Mouse (Mus musculus) adrenal gland, postnatal 4 days (tissue): ENCODE measurements around the gene Pcnx3. TPM values are rescaled to one million over a fixed set of nuclear protein-coding genes. Genes with fewer than 3 reads are reported as not detected.
A peak's percentile ranks its signal among the peaks of the same experiment; 100 is the strongest.

Source experiments
- DNase-seq, 2 experiments: peaks; one replicate each; pipeline ENCODE4 v3.0.0; 2021 to 2022; ENCODE audit warnings: low spot score in 2 of 2, mixed read lengths in 2 of 2
- microRNA-seq: library from miRNA; unstranded; fragments of <30 nt; microRNA quantifications from one replicate; pipeline ENCODE4 v1.2.0, GENCODE M21; 2021
- total RNA-seq, 2 experiments: library from RNA; stranded (reverse); gene quantifications; 2 replicates each; pipeline ENCODE4 v1.2.3; 2021

Gene Pcnx3
- total RNA-seq, 2 experiments from 2014 or later, result 117 to 123 TPM

DNA sequence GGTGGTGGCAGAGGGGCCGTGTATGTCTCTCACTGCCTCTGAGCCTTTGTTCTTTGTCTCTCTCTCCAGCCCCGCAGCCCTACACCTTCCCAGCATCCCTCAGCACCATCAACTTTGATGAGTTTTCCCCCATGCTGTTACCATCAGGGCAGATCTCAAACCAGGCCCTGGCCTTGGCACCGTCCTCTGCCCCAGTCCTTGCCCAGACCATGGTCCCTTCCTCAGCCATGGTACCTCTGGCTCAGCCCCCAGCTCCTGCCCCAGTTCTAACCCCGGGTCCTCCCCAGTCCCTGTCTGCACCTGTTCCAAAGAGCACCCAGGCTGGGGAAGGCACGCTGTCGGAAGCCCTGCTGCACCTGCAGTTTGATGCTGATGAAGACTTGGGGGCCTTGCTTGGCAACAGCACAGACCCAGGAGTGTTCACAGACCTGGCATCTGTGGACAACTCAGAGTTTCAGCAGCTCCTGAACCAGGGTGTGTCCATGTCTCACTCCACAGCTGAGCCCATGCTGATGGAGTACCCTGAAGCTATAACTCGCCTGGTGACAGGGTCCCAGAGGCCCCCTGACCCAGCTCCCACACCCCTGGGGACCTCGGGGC, 41.9 kb downstream of the Pcnx3 start:
- no peak for DNase-seq

DNA sequence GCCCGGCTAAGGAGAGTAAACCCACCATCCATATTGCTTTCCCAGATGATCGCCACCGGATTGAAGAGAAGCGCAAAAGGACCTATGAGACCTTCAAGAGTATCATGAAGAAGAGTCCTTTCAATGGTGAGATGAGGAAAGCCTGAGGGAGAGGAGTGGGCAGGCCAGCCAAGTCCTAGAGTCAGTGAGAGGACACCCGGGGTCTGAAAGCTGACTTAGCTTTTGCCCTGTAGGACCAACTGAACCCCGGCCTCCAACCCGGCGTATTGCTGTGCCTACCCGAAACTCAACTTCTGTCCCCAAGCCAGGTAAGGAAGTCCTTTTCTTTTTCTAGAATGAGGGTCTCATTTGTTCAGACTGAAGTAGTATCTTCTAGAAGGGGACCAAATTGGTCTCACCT, 43.4 kb downstream of the Pcnx3 start:
- DNase-seq, result no peak

DNA sequence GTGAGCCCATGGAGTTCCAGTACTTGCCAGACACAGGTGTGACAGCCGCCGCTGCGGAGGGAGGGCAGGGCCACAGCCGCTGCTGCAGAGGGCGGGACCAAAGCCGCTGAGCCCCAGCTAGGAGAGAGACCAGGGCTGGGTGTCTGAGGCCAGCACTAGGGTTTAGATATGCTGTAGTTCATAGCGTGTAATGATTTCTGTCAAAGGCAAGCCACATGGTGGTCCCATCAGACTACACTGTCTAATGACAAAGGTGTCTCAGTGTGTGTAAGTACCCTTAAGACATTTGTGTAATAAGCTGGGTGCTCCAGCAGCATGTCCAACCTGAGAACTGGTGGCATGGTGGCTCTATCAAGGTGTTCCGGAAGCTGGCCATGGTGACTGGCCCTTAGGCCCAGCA, 47.1 kb downstream of the Pcnx3 start:
- DNase-seq, result no peak

DNA sequence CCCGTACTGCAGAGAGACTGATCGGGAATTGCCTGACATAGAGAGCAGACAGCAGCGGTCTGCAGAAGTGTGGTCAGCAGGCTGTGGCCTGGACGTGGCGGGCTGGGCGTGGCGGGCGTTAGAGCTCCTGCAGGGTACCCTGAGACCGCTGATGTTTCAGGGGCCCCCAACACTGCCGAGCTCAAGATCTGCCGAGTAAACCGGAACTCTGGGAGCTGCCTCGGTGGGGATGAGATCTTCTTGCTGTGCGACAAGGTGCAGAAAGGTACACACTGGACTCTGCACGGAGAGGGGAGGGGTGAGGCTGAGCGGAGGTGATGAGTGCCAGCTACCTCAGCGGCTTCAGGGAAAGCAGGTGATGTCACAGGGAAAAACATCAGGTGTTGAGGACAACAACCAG, 47.7 kb downstream of the Pcnx3 start:
- no peak for DNase-seq

DNA sequence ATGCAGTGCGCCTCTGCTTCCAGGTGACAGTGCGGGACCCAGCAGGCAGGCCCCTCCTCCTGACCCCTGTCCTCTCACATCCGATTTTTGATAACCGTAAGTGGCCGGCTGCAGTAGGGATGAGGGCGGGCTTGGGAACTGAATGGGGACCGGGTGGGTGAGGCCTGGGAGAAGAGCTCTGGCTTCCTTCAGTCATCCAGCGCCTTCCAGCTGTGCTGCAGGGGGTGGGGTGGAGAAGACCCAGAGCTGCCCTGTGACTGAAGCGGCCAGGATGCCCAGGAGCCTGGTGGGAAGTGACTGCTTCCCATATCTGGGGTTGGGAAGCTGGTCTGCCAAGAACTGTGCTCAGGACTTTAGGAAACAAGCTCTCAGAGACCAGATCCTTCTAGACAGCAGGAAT, 48.4 kb downstream of the Pcnx3 start:
- DNase-seq, result no peak

DNA sequence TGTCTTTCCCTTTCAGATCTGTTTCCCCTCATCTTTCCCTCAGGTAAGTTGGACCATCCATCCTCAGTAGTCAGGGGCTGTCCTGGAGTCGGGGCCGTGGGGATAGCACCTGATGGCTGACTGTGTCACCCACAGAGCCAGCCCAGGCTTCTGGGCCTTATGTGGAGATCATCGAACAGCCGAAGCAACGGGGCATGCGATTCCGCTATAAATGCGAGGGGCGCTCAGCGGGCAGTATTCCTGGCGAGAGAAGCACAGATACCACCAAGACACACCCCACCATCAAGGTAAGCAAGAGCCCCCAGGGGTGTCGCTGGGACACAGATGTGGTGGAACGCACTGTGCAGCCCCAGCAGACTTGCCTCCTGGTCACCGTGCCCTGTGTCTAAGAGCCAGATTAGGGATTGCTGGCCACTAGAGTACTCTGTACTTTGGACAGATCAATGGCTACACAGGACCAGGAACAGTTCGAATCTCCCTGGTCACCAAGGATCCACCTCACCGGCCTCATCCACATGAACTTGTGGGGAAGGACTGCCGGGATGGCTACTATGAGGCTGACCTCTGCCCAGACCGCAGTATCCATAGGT, 50.2 kb downstream of the Pcnx3 start:
- no peak for DNase-seq

DNA sequence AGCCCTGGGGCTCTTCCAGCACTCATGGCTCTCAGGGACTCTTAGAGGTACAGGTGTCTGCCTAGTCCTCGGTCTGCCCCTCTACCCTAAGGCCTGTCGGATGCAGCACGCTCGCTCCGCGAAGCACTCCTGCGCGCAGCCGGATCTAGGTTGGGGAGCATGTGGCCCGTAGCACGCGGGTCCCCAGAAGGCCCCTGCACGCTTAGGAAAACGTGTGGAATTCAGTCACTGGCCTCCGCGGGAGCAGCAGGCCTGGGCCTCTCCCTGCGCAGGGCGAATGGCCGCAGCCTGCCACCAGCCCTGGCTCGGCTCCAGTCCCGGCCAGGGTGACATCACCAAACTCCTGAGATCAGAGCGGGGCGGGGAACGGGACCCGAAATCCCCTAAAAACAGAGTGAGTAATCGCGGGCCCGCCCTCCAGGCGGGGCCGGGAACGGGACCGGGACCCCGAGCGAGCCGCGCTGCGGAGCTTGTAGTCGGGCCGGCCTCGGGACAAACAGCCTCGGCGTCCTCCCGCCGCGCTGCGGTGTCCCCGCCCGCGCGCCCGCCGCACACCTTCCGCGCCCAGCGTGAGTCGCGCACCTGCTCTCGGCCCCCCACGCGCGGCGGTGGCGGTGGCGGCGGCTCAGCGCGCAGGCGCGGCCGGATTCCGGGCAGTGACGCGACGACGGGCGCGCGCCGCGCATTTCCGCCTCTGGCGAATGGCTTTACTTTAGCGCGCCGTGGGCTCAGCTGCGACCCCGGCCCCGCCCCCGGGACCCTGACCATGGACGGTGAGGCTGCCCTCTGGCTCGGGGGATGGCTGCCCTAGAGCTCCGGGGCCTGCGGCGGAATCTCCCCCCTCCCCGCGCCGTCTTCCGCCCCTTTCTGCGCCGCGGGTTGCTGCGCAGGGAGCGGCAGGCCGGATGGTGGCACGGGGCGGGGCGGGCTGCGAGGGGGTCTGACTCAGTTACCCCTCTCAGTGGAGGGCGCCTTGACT, 51.4 kb downstream of the Pcnx3 start, which contains the start of gene Rela:
TSS of gene Rela (plus strand) at position 415 of the 979 bp plus-strand sequence.
- peak; percentile 79 to 85 for DNase-seq

DNA sequence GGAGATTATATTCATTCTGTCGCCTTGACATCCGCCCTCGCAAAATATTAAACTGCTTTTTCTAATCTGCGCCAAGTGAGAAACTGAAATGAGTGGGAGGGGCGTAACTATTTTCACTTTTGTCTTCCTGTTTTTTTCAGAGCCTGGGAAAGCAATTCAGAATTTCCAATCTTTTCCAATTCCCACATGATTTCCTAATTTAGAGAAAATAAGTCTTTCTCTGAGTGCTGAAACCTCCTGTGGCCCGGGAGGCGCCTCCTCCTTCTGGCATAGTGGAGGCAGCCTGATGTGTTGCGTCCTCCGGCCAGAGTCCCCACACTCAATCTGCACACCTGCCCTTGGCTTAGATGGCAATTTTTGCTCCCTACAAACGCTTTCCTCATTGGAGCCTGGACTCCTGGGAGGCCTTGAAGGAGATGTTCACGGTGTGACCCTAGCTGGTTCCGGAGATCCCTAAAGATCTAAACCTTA, 52.1 kb downstream of the Pcnx3 start:
- no peak for DNase-seq

DNA sequence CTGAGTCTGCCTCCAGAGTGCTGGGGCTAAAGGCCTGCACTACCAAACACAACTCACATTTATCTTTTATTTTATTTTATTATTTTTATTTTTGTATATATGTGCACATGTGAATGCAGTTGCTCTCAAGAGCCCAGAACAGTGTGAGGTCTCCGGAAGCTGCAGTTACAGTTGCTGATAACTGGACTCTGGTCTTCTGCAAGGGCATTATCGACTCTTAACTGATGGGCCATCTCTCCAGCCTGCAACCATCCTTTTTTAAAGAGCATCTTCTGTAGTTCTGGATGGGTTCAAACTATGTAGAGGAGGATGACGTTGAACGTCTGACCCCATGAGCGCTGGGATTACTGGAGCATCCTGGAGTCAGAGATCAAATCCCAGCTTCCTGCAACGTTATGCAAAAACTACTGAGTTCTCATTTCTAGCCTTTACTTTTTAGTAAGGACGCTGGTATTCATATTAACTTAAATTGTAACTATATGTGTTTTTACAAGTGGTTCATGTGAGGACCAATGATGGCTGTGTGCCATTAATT, 52.6 kb downstream of the Pcnx3 start:
- DNase-seq, result no peak

DNA sequence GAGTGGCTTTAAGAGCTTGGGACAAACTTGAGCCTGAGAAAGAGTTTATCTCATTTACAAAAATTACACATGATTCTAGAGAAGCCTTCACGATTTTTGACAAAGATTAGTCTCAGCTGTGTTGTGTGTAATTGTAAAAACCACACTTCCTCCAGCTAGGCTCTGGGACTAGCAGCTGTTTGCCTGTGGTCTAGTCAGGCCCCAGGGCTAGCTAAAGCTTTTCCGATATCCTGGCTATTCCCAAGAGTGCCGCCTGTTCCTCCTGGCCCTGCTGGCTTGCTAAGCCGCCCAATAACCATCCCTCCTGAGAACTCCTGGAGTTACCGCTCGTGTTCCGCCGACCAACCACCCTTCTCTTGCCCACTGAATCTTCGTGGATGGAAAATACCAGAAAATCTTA, 56.6 kb downstream of the Pcnx3 start:
- no peak for DNase-seq

DNA sequence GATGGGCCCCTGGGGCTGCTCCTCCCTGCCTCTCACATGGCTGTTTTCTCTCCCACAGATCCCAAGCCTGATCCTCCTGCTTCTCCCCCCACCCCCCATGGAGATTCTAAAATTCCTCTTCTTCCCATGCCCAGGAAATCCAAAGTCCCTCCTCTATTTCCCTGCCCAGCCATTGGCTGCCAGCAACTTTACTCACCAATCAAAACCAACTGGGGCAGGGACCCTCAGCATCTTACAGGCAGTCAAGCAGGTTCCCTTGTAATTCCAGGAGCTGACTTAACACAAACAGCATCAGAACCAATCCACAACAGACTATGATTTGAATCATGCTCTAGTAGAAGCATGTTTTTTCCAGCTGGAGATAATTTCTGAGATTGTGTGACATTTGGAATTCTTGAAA, 58.8 kb downstream of the Pcnx3 start:
- DNase-seq, result no peak

DNA sequence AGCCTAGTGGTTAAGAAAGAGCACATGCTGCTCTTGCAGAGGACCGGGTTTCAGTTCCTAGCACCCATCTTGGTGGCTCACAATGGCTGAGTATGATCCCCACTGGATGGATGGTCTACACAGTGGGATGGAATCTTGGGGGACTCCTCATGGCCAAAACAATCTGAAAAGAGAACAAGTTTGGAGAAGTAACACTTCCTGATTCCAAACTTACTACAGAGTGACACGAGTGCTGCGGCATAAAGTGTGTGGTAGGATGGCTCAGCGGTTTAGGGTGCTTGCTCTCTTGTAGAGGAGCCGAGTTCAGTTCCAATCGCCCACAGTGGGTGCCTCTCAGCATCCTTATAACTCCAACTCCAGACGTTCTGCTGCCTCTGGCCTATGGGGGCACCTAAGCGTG, 63.4 kb downstream of the Pcnx3 start:
- no peak for DNase-seq

DNA sequence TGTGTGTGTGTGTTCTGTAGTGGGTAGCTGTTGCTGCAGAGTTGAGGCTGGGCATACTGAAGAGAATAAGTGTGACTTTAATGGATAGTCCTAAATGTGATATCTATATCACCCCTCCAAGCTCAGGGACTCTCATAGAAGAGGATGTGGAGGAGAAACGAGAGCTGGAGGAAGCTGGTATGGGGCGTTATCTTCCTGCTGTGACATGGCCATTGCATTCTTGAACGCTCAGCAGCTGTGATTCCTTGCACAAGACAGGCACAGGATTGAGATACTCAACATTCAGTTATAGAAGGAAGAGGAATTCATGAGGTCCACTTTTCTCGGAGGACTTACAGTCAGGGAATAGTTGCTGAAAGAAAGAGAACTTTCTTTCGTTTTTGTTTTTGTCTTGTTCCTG, 66.8 kb downstream of the Pcnx3 start:
- DNase-seq, result no peak

DNA sequence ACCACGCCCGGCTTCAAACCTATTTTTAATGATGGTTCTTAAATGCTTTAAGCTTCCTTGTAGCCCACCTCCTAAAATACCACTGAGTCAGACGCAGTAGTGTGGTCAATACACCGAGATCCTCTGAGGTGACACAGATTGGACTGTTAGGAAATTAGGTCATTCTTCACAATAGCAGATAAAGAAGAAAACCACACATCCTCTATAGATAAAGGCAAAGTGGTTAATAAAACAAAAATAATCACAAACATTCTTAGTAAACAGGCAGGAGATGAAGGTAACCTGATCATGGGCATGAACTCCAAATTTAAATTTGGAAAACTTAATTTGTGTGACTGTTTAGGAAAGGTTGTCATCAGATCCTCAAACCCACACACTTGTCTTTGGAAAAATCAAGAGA, 68.7 kb downstream of the Pcnx3 start:
- DNase-seq, result no peak

DNA sequence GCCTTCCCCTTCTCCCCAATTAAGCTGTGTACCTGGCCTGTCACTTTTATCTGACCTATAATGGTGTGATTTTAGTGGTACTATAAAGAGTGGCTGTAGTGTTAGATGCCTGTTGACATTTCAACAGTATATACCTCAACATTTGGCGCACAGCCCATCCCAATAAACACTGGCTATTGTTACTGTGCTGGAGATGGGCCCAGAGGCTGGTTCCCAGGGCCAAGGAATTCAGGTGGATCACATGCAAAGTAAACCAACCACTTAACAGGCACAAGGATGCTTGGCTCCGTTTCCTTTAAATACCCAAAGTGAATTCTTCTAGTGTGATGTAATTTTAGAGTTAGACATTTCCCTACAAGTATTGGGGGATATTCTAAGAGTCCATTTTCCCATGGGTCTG, 73.8 kb downstream of the Pcnx3 start:
- no peak for DNase-seq

Small RNAs within 50 kb of the gene (microRNA-seq; reads per million reads assigned to microRNA genes)
- not detected for gene Mir6987

Other genes with a start within 250 kb of the Pcnx3 start
- gene Fosl1, start 241.4 kb downstream of the Pcnx3 start, total RNA-seq, result under 1 TPM in 1 of 2 experiments, not detected in 1; 0.20 TPM
- gene Ccdc85b, start 231.0 kb downstream of the Pcnx3 start, total RNA-seq, result 10 to 100 TPM; 10.4 to 10.6 TPM
- gene Fibp, start 228.3 kb downstream of the Pcnx3 start, total RNA-seq, result 100 to 1,000 TPM; 134 to 137 TPM
- gene Ctsw, start 220.4 kb downstream of the Pcnx3 start, total RNA-seq, result 1 to 10 TPM in 1 of 2 experiments, under 1 TPM in 1; 0.67 to 1.3 TPM
- gene Efemp2, start 215.0 kb downstream of the Pcnx3 start, total RNA-seq, result 10 to 100 TPM; 80.0 to 88.0 TPM
- gene Mus81, start 200.5 kb downstream of the Pcnx3 start, total RNA-seq, result 10 to 100 TPM; 24.9 to 29.8 TPM
- gene Cfl1, start 198.5 kb downstream of the Pcnx3 start, total RNA-seq, result 100 to 1,000 TPM; 789 to 859 TPM
- 1 to 10 TPM; 3.0 to 3.5 TPM for gene 1700020D05Rik, start 185.1 kb downstream of the Pcnx3 start, total RNA-seq
- 10 to 100 TPM; 15.1 to 16.0 TPM for gene Snx32, start 178.4 kb downstream of the Pcnx3 start, total RNA-seq
- 1 to 10 TPM in 1 of 2 experiments, not detected in 1; 1.6 TPM for gene Ovol1, start 128.3 kb downstream of the Pcnx3 start, total RNA-seq
- 1 to 10 TPM; 6.0 to 8.9 TPM for gene Ap5b1, start 120.9 kb downstream of the Pcnx3 start, total RNA-seq
- 100 to 1,000 TPM; 109 to 110 TPM for gene Rnaseh2c, start 87.0 kb downstream of the Pcnx3 start, total RNA-seq
- 10 to 100 TPM; 69.0 to 83.1 TPM for gene Kat5, start 78.7 kb downstream of the Pcnx3 start, total RNA-seq
- 10 to 100 TPM; 71.0 to 73.6 TPM for gene Rela, start 51.4 kb downstream of the Pcnx3 start, total RNA-seq
- gene Sipa1, start 25.2 kb downstream of the Pcnx3 start, total RNA-seq, result 10 to 100 TPM; 85.0 to 90.1 TPM
- 10 to 100 TPM; 56.9 to 57.4 TPM for gene Map3k11, start 166 bp downstream of the Pcnx3 start, total RNA-seq
- not detected for gene Kcnk7, start 15.5 kb upstream of the Pcnx3 start, total RNA-seq
- 10 to 100 TPM; 34.9 to 35.6 TPM for gene Ehbp1l1, start 37.4 kb upstream of the Pcnx3 start, total RNA-seq
- 10 to 100 TPM; 63.5 to 67.5 TPM for gene Fam89b, start 40.7 kb upstream of the Pcnx3 start, total RNA-seq
- gene Ltbp3, start 52.0 kb upstream of the Pcnx3 start, total RNA-seq, result 100 to 1,000 TPM; 277 to 287 TPM
- 100 to 1,000 TPM; 105 to 110 TPM for gene Scyl1, start 82.5 kb upstream of the Pcnx3 start, total RNA-seq
- gene Frmd8, start 186.4 kb upstream of the Pcnx3 start, total RNA-seq, result 10 to 100 TPM; 42.4 to 45.9 TPM
- 10 to 100 TPM; 25.9 to 26.3 TPM for gene Slc25a45, start 188.9 kb upstream of the Pcnx3 start, total RNA-seq
- 1 to 10 TPM; 3.1 TPM for gene Tigd3, start 205.2 kb upstream of the Pcnx3 start, total RNA-seq
- gene Dpf2, start 224.1 kb upstream of the Pcnx3 start, total RNA-seq, result 100 to 1,000 TPM; 158 to 169 TPM
- gene Cdc42ep2, start 235.9 kb upstream of the Pcnx3 start, total RNA-seq, result 10 to 100 TPM; 11.4 TPM